Mouse (Mus musculus) ES-Bruce4 (cell line): Measurements from ENCODE around the gene Polg2. TPM values are rescaled to one million over a fixed set of nuclear protein-coding genes. Genes with fewer than 3 reads are reported as not detected.
A peak's percentile ranks its signal among the peaks of the same experiment; 100 is the strongest.

ENCODE experiments used
- H3K27ac ChIP-seq: 2 replicates; pipeline ENCODE4 v1.5.1; 2012; ENCODE audit warnings: low read length, inconsistent platforms; ENCODE audit not compliant: insufficient read depth
- H3K27me3 ChIP-seq: 2 replicates; pipeline ENCODE4 v1.6.1; 2012; ENCODE audit warnings: mild to moderate bottlenecking, low read length, inconsistent platforms; ENCODE audit not compliant: control insufficient read depth, poor library complexity, insufficient read depth, severe bottlenecking
- H3K36me3 ChIP-seq: 2 replicates; pipeline ENCODE4 v1.6.1; 2012; ENCODE audit warnings: inconsistent platforms, mild to moderate bottlenecking, low read length, moderate library complexity; ENCODE audit not compliant: control insufficient read depth, poor library complexity, insufficient read depth, severe bottlenecking
- H3K4me1 ChIP-seq: one replicate; pipeline ENCODE4 v1.8.1; 2011; ENCODE audit warnings: low read length; ENCODE audit not compliant: control insufficient read depth, insufficient read depth
- H3K4me3 ChIP-seq: 2 replicates; pipeline ENCODE4 v1.5.1; 2011; ENCODE audit warnings: low read depth, mild to moderate bottlenecking, low read length
- H3K9ac ChIP-seq: 2 replicates; pipeline ENCODE4 v1.6.1; 2012; ENCODE audit warnings: low read depth, mild to moderate bottlenecking, inconsistent platforms; ENCODE audit not compliant: poor library complexity, severe bottlenecking
- H3K9me3 ChIP-seq: replicated peaks from 2 replicates; pipeline ENCODE4 v1.6.1; 2012; ENCODE audit warnings: mild to moderate bottlenecking, low read length, inconsistent platforms; ENCODE audit not compliant: control insufficient read depth, poor library complexity, insufficient read depth, severe bottlenecking
- CTCF ChIP-seq: IDR thresholded peaks from one replicate; pipeline ENCODE4 v1.8.1; 2011; ENCODE audit warnings: low read depth, low read length
- EP300 ChIP-seq: IDR thresholded peaks from 2 replicates; pipeline ENCODE4 v1.6.1; 2011; ENCODE audit warnings: low read depth, low read length; ENCODE audit not compliant: insufficient read depth
- POLR2A ChIP-seq: IDR thresholded peaks from one replicate; pipeline ENCODE4 v1.8.1; 2011; ENCODE audit warnings: low read length; ENCODE audit not compliant: insufficient read depth
- polyA plus RNA-seq: library from polyadenylated mRNA; stranded (reverse); fragments of >200 nt; gene quantifications from 2 replicates; pipeline ENCODE4 v1.2.4, GENCODE M21; 2011; ENCODE audit warnings: low read depth; ENCODE audit not compliant: missing spikeins, insufficient read depth, insufficient read length

The Polg2 gene
- polyA plus RNA-seq, 1 experiment = 12.3 TPM

GRCm38 (mm10) chr11:106802069-106802627, 22.8 kb upstream of the Polg2 start:
- H3K36me3 ChIP-seq = peaks cover 14% of the 10 kb centered on the region

GRCm38 (mm10) chr11:106795679-106796078, 16.3 kb upstream of the Polg2 start:
- H3K9me3 ChIP-seq = no peaks in the 10 kb centered on the region
- H3K36me3 ChIP-seq = peaks cover 17% of the 10 kb centered on the region
- TF ChIP-seq CTCF (no peak), EP300 (no peak), POLR2A (no peak)
- no peaks in the 10 kb centered on the region for H3K27me3 ChIP-seq
- H3K4me1 ChIP-seq = no peaks in the 10 kb centered on the region
- H3K9ac ChIP-seq = no peak overlapping the region
- H3K4me3 ChIP-seq = no peak overlapping the region
- H3K27ac ChIP-seq = no peak overlapping the region

More at GRCm38 (mm10) chr11:106802069-106802627, 22.8 kb upstream of the Polg2 start:
- TF ChIP-seq EP300 (no peak), CTCF (no peak), POLR2A (no peak)
- Histone ChIP-seq H3K9ac (no peak overlapping the region), H3K27ac (no peak overlapping the region), H3K27me3 (no peaks in the 10 kb centered on the region), H3K4me1 (no peaks in the 10 kb centered on the region), H3K9me3 (no peaks in the 10 kb centered on the region), H3K4me3 (no peak overlapping the region)

- no peak overlapping the region for H3K9ac ChIP-seq
- peaks cover 11% of the 10 kb centered on the region for H3K36me3 ChIP-seq
- no peak overlapping the region for H3K4me3 ChIP-seq
- H3K9me3 ChIP-seq = no peaks in the 10 kb centered on the region
- TF ChIP-seq CTCF = peak; percentile 43
- no peak for TF ChIP-seq EP300
- H3K27ac ChIP-seq = no peak overlapping the region
- no peaks in the 10 kb centered on the region for H3K4me1 ChIP-seq
- no peaks in the 10 kb centered on the region for H3K27me3 ChIP-seq
Measured at GRCm38 (mm10) chr11:106793846-106794245, 14.5 kb upstream of the Polg2 start.

GRCm38 (mm10) chr11:106789649-106790048, 10.3 kb upstream of the Polg2 start:
- H3K9ac ChIP-seq = peak overlapping the region; percentile 99
- peak overlapping the region; percentile 78 for H3K4me3 ChIP-seq
- H3K27me3 ChIP-seq = no peaks in the 10 kb centered on the region
- no peaks in the 10 kb centered on the region for H3K4me1 ChIP-seq
- peaks cover 34% of the 10 kb centered on the region for H3K36me3 ChIP-seq
- H3K27ac ChIP-seq = peak overlapping the region; percentile 52
- TF ChIP-seq POLR2A (no peak), CTCF (no peak), EP300 (no peak)
- H3K9me3 ChIP-seq = no peaks in the 10 kb centered on the region

GRCm38 (mm10) chr11:106788775-106789459, 9.6 kb upstream of the Polg2 start, which contains the start of the genes Ddx5 and Cep95:
Ddx5 (minus strand) TSS chr11:106789185.
Cep95 (plus strand) TSS chr11:106789252.
- H3K4me1 ChIP-seq = no peaks in the 10 kb centered on the region

More at GRCm38 (mm10) chr11:106788775-106789459, 9.6 kb upstream of the Polg2 start, which contains the start of the genes Ddx5 and Cep95:
- peaks cover 41% of the 10 kb centered on the region for H3K36me3 ChIP-seq
- TF ChIP-seq POLR2A (peak; percentile 60), EP300 (peak; percentile 49; the same call in 1 of the 2 replicates), CTCF (no peak)
- H3K4me3 ChIP-seq = peak within 1 kb of the TSS; percentile 100
- H3K27ac ChIP-seq = peak within 1 kb of the TSS; percentile 79
- H3K9me3 ChIP-seq = no peaks in the 10 kb centered on the region
- H3K9ac ChIP-seq = peak within 1 kb of the TSS; percentile 99
- no peaks in the 10 kb centered on the region for H3K27me3 ChIP-seq
